Mouse (Mus musculus) layer of hippocampus, adult 9-10 months (tissue): ENCODE data around the gene Ggact.

Experiments
- DNase-seq: peaks from one replicate; pipeline ENCODE4 v3.0.0; 2022; ENCODE audit warnings: low spot score

The Ggact gene

GRCm38 (mm10) chr14:122867531-122868285 is 45.8 kb downstream of the Ggact start:
- peak; percentile 22 for DNase-seq

GRCm38 (mm10) chr14:122865462-122866129 is 48.0 kb downstream of the Ggact start:
- no peak for DNase-seq

- no peak for DNase-seq
Measured at GRCm38 (mm10) chr14:122862623-122863022, 50.9 kb downstream of the Ggact start.

GRCm38 (mm10) chr14:122859792-122860191 is 53.8 kb downstream of the Ggact start:
- DNase-seq: no peak

GRCm38 (mm10) chr14:122852506-122853057 is 61.0 kb downstream of the Ggact start:
- DNase-seq: no peak

GRCm38 (mm10) chr14:122837018-122837417 is 76.5 kb downstream of the Ggact start:
- no peak for DNase-seq

- no peak for DNase-seq
Measured at GRCm38 (mm10) chr14:122836221-122836620, 77.3 kb downstream of the Ggact start.

- DNase-seq: no peak
Measured at GRCm38 (mm10) chr14:122835487-122836190, 77.9 kb downstream of the Ggact start.

- no peak for DNase-seq
Measured at GRCm38 (mm10) chr14:122834753-122835152, 78.8 kb downstream of the Ggact start.

- no peak for DNase-seq
Measured at GRCm38 (mm10) chr14:122833666-122834065, 79.9 kb downstream of the Ggact start.

GRCm38 (mm10) chr14:122830433-122830832 is 83.1 kb downstream of the Ggact start:
- no peak for DNase-seq

- no peak for DNase-seq
Measured at GRCm38 (mm10) chr14:122825464-122825863, 88.1 kb downstream of the Ggact start.

GRCm38 (mm10) chr14:122823791-122824190 is 89.8 kb downstream of the Ggact start:
- no peak for DNase-seq

GRCm38 (mm10) chr14:122821002-122821401 is 92.6 kb downstream of the Ggact start:
- DNase-seq: no peak

- no peak for DNase-seq
Measured at GRCm38 (mm10) chr14:122800296-122800695, 113.3 kb downstream of the Ggact start.

- no peak for DNase-seq
Measured at GRCm38 (mm10) chr14:122793368-122793767, 120.2 kb downstream of the Ggact start.

- DNase-seq: no peak
Measured at GRCm38 (mm10) chr14:122790111-122790510, 123.4 kb downstream of the Ggact start.

GRCm38 (mm10) chr14:122788199-122788598 is 125.4 kb downstream of the Ggact start:
- no peak for DNase-seq

GRCm38 (mm10) chr14:122784701-122785100 is 128.9 kb downstream of the Ggact start:
- no peak for DNase-seq

- no peak for DNase-seq
Measured at GRCm38 (mm10) chr14:122766448-122766847, 147.1 kb downstream of the Ggact start.
